Mouse (Mus musculus) limb, embryonic 14.5 days (tissue): ENCODE results near the gene Psd. TPM values are rescaled to one million over a fixed set of nuclear protein-coding genes. Genes with fewer than 3 reads are reported as not detected.

Experiments
- ATAC-seq: fragments of 200-750 bp; cut with Nextera tagmentation; 2 replicates; pipeline ENCODE4 v1.8.0; 2017; ENCODE audit warnings: low read depth, moderate number of reproducible peaks, moderate TSS enrichment; ENCODE audit not compliant: low FRiP score
- DNase-seq: peaks from one replicate; pipeline ENCODE4 v3.0.0-alpha.2; 2015; ENCODE audit warnings: low spot score
- H3K27ac ChIP-seq: fragments of 300-500 bp; sonication (generic); replicated peaks from 2 replicates; pipeline ENCODE4 v1.5.1; 2014; ENCODE audit warnings: low read depth, mild to moderate bottlenecking, low read length, moderate library complexity, mixed read lengths
- H3K27me3 ChIP-seq: fragments of 300-500 bp; sonication (generic); 2 replicates; pipeline ENCODE4 v1.6.1; 2014; ENCODE audit warnings: low read length, mixed read lengths; ENCODE audit not compliant: control insufficient read depth, insufficient read depth
- H3K36me3 ChIP-seq: fragments of 300-500 bp; sonication (generic); 2 replicates; pipeline ENCODE4 v1.6.1; 2014; ENCODE audit warnings: mild to moderate bottlenecking, low read length, moderate library complexity, mixed read lengths; ENCODE audit not compliant: control insufficient read depth, insufficient read depth
- H3K4me1 ChIP-seq: fragments of 300-500 bp; sonication (generic); 2 replicates; pipeline ENCODE4 v1.6.1; 2014; ENCODE audit warnings: antibody characterized with exemption, low read length, mixed read lengths; ENCODE audit not compliant: control insufficient read depth, insufficient read depth
- H3K4me2 ChIP-seq: fragments of 300-500 bp; sonication (generic); replicated peaks from 2 replicates; pipeline ENCODE4 v1.6.1; 2014; ENCODE audit warnings: low read depth, mild to moderate bottlenecking, low read length, moderate library complexity; ENCODE audit not compliant: severe bottlenecking
- H3K4me3 ChIP-seq: fragments of 300-500 bp; sonication (generic); replicated peaks from 2 replicates; pipeline ENCODE4 v1.5.1; 2014; ENCODE audit warnings: low read length
- H3K9ac ChIP-seq: fragments of 300-500 bp; sonication (generic); 2 replicates; pipeline ENCODE4 v1.6.1; 2014; ENCODE audit warnings: mild to moderate bottlenecking, low read depth, low read length, moderate library complexity; ENCODE audit not compliant: severe bottlenecking
- H3K9me3 ChIP-seq: fragments of 300-500 bp; sonication (generic); 2 replicates; pipeline ENCODE4 v1.6.1; 2016; ENCODE audit warnings: low read length; ENCODE audit not compliant: control insufficient read depth
- POLR2A ChIP-seq: fragments of 200-500 bp; IDR thresholded peaks from 2 replicates; pipeline ENCODE4 v1.8.0; 2012; ENCODE audit warnings: inconsistent platforms, mild to moderate bottlenecking, moderate library complexity, borderline replicate concordance; ENCODE audit not compliant: insufficient read depth, insufficient read length; ENCODE audit errors: extremely low read depth
- WGBS: fragments of 180-500 bp; shearing (Covaris S2); extraction: QIAGEN DNeasy Blood & Tissue Kit; methylation state at CpG from one replicate; pipeline ENCODE4 v1.1.7; 2014; 5-methylcytosine and 5-hydroxymethylcytosine counted together
- polyA plus RNA-seq, 2 experiments: library from polyadenylated mRNA; depleted of rRNA in 1 of 2; stranded (reverse) in 1 of 2; unstranded in 1 of 2; fragments of >200 nt; fragmentation: Nextera tagmentation in 1 of 2; extraction: Ambion mirVana in 1 of 2; gene quantifications; 2 replicates each; pipeline versions ENCODE4 v1.2.1 to v1.2.3; 2012 to 2014

The Psd gene
- polyA plus RNA-seq, 2 experiments, result 5.5 to 7.8 TPM

- DNase-seq (no peak), ATAC-seq (no peak)
- TF ChIP-seq POLR2A, result no peak
- WGBS, result 82% methylated on average over 3 of the region's 3 CpGs
- H3K27ac ChIP-seq, result no peak overlapping the region
- H3K27me3 ChIP-seq, result no peaks in the 10 kb centered on the region
- peaks cover 46% of the 10 kb centered on the region for H3K36me3 ChIP-seq
- H3K9me3 ChIP-seq, result no peaks in the 10 kb centered on the region
- H3K9ac ChIP-seq, result no peak overlapping the region
- H3K4me3 ChIP-seq, result no peak overlapping the region
- H3K4me2 ChIP-seq, result no peak overlapping the region
- no peaks in the 10 kb centered on the region for H3K4me1 ChIP-seq
Observed at GRCm38 (mm10) chr19:46287566-46287965, 39.4 kb downstream of the Psd start.

GRCm38 (mm10) chr19:46286926-46287325 lies 40.0 kb downstream of the Psd start:
- ATAC-seq (no peak), DNase-seq (no peak)
- Histone ChIP-seq H3K27me3 (no peaks in the 10 kb centered on the region), H3K9ac (no peak overlapping the region), H3K27ac (no peak overlapping the region), H3K36me3 (peaks cover 52% of the 10 kb centered on the region), H3K4me2 (no peak overlapping the region), H3K4me1 (no peaks in the 10 kb centered on the region), H3K9me3 (no peaks in the 10 kb centered on the region), H3K4me3 (no peak overlapping the region)
- TF ChIP-seq POLR2A, result no peak
- WGBS, result 89% methylated on average over 3 of the region's 3 CpGs

GRCm38 (mm10) chr19:46286047-46286446 lies 40.9 kb downstream of the Psd start:
- Histone ChIP-seq H3K27ac (no peak overlapping the region), H3K9me3 (no peaks in the 10 kb centered on the region), H3K9ac (no peak overlapping the region), H3K4me1 (no peaks in the 10 kb centered on the region), H3K27me3 (no peaks in the 10 kb centered on the region), H3K4me3 (no peak overlapping the region), H3K4me2 (no peak overlapping the region), H3K36me3 (peaks cover 61% of the 10 kb centered on the region)
- DNase-seq (no peak), ATAC-seq (no peak)
- 84% methylated on average over 6 of the region's 6 CpGs for WGBS
- no peak for TF ChIP-seq POLR2A

GRCm38 (mm10) chr19:46285631-46286030 lies 41.3 kb downstream of the Psd start:
- no peaks in the 10 kb centered on the region for H3K27me3 ChIP-seq
- H3K36me3 ChIP-seq, result peaks cover 64% of the 10 kb centered on the region
- 83% methylated on average over 7 of the region's 7 CpGs for WGBS
- no peak for TF ChIP-seq POLR2A
- H3K9ac ChIP-seq, result no peak overlapping the region
- ATAC-seq (no peak), DNase-seq (no peak)
- no peak overlapping the region for H3K27ac ChIP-seq
- H3K9me3 ChIP-seq, result no peaks in the 10 kb centered on the region
- no peak overlapping the region for H3K4me3 ChIP-seq
- H3K4me1 ChIP-seq, result no peaks in the 10 kb centered on the region
- no peak overlapping the region for H3K4me2 ChIP-seq

- Histone ChIP-seq H3K27me3 (no peaks in the 10 kb centered on the region), H3K4me3 (no peak overlapping the region), H3K4me1 (no peaks in the 10 kb centered on the region), H3K9ac (no peak overlapping the region), H3K36me3 (peaks cover 73% of the 10 kb centered on the region), H3K9me3 (no peaks in the 10 kb centered on the region), H3K4me2 (no peak overlapping the region), H3K27ac (no peak overlapping the region)
- DNase-seq, result no peak
- ATAC-seq, result no peak
- no peak for TF ChIP-seq POLR2A
- WGBS, result 93% methylated on average over 4 of the region's 4 CpGs
Observed at GRCm38 (mm10) chr19:46284686-46285085, 42.3 kb downstream of the Psd start.
